Comparison of ENCODE assay signal across 20 mouse cellular contexts in genomic region chr19:42561991-42562390, GRCm38 (mm10). TPM values are rescaled to one million over a fixed set of nuclear protein-coding genes. Genes with fewer than 3 reads are reported as not detected.
DNase-seq lines count a peak whose midpoint lies in the region; ATAC-seq lines count a peak whose summit lies in the region.
"Had no signal": no experiment of that assay in that cellular context is flagged by ENCODE, and none has a peak within 500 bp of the region (broad histone marks: within the 10 kb centered on the region; RNA-seq: fewer than 3 reads in every experiment).

No protein-coding gene starts in this region.

- no peak for ATAC-seq in kidney, embryonic 15.5 days (replicated peaks; ENCODE audit: low FRiP score)
- ATAC-seq: forebrain, embryonic 14.5 days; hindbrain, postnatal 0 days had no signal

- peaks cover 19% of the 10 kb centered on the region for H3K36me3 ChIP-seq in kidney, embryonic 15.5 days

- H3K4me1 ChIP-seq in kidney, embryonic 15.5 days, result no peaks in the 10 kb centered on the region
- H3K4me1 ChIP-seq: embryonic facial prominence, embryonic 10.5 days; midbrain, embryonic 10.5 days; neural tube, embryonic 13.5 days had no signal

- no peaks in the 10 kb centered on the region for H3K9me3 ChIP-seq in kidney, embryonic 15.5 days (replicated peaks)
- H3K9me3 ChIP-seq: embryonic facial prominence, embryonic 10.5 days; heart, embryonic 13.5 days; midbrain, embryonic 10.5 days; neural tube, embryonic 13.5 days had no signal

- no peak overlapping the region for H3K9ac ChIP-seq in kidney, embryonic 15.5 days
- H3K9ac ChIP-seq: heart, embryonic 13.5 days; neural tube, embryonic 13.5 days had no signal

- no peaks in the 10 kb centered on the region for H3K27me3 ChIP-seq in kidney, embryonic 15.5 days
- H3K27me3 ChIP-seq: heart, embryonic 13.5 days; neural tube, embryonic 13.5 days had no signal

- peak; percentile 45 for DNase-seq in gastrocnemius, adult 18-20 months (ENCODE audit: low spot score)
- DNase-seq in gastrocnemius, postnatal 36 days, result no peak
- peak; percentile 27 for DNase-seq in kidney, adult 9 months
- peak; percentile 29 to 49 for DNase-seq in cerebellum, adult 18-20 months
- peak; percentile 28 to 44 for DNase-seq in cerebellum, postnatal 36 days
- DNase-seq in thymus, adult 18-20 months, result no peak
- DNase-seq: B cell, adult 2 months; kidney, adult 18-20 months; liver; lung, adult 2 months; lung, postnatal 36 days; right cerebral cortex, postnatal 25 days had no signal

- H3K4me2 ChIP-seq in kidney, embryonic 15.5 days, result no peak overlapping the region
- H3K4me2 ChIP-seq: heart, embryonic 13.5 days; neural tube, embryonic 13.5 days had no signal

- H3K27ac ChIP-seq in kidney, embryonic 15.5 days, result no peak overlapping the region
- H3K27ac ChIP-seq: embryonic facial prominence, embryonic 10.5 days; heart, embryonic 13.5 days; hindbrain, postnatal 0 days; midbrain, embryonic 10.5 days; neural tube, embryonic 13.5 days had no signal

- WGBS in kidney, embryonic 15.5 days, result 94% methylated on average over 1 of the region's 1 CpGs

- no peak overlapping the region for H3K4me3 ChIP-seq in kidney, embryonic 15.5 days (replicated peaks)
- H3K4me3 ChIP-seq: embryonic facial prominence, embryonic 10.5 days; heart, embryonic 13.5 days; midbrain, embryonic 10.5 days; neural tube, embryonic 13.5 days had no signal

- intact Hi-C loops in gastrocnemius, postnatal 36 days (cut with DNase I), result no loop called here

RNA-seq across cellular contexts. Expression of gene R3hcc1l, which starts 43.4 kb away (rescaled TPM):
- 10 to 100 TPM; 12.1 to 12.3 TPM for total RNA-seq in gastrocnemius, adult 18-20 months (2021)
- 10 to 100 TPM; 11.0 to 12.8 TPM for total RNA-seq in gastrocnemius, postnatal 36 days (2021)
- 20.6 and 23.1 TPM in 2 replicates for polyA plus RNA-seq in kidney, embryonic 15.5 days (2015; fragmentation: Nextera tagmentation; extraction: Ambion mirVana)

RNA-seq across cellular contexts. Expression of gene Loxl4, which starts 50.6 kb away (rescaled TPM):
- 1 to 10 TPM in 1 of 2 experiments, under 1 TPM in 1; 0.64 to 1.5 TPM for total RNA-seq in gastrocnemius, adult 18-20 months (2021)
- 1 to 10 TPM; 1.8 to 2.7 TPM for total RNA-seq in gastrocnemius, postnatal 36 days (2021)
- polyA plus RNA-seq in kidney, embryonic 15.5 days (2015; fragmentation: Nextera tagmentation; extraction: Ambion mirVana), result 1.8 and 2.2 TPM in 2 replicates
- total RNA-seq: hematopoietic stem cell, adult 5-6 weeks had no signal
- polyA plus RNA-seq: hindbrain, postnatal 0 days had no signal

Comparison
In these comparisons a context has a peak if more than half of its experiments do, and no peak if none do; other contexts are left out.
1. DNase-seq: peak in gastrocnemius, adult 18-20 months (single experiment), kidney, adult 9 months (single experiment), cerebellum, adult 18-20 months (2 of 2) and cerebellum, postnatal 36 days (2 of 2); none in gastrocnemius, postnatal 36 days (0 of 2) and thymus, adult 18-20 months (0 of 2).